Mouse (Mus musculus): ENCODE results near the gene Numa1. TPM values are rescaled to one million over a fixed set of nuclear protein-coding genes. Genes with fewer than 3 reads are reported as not detected.

The Numa1 gene
- 50.0 and 50.8 TPM in 2 replicates for polyA plus RNA-seq (2014; fragmentation: Nextera tagmentation; extraction: Ambion mirVana)

DNA sequence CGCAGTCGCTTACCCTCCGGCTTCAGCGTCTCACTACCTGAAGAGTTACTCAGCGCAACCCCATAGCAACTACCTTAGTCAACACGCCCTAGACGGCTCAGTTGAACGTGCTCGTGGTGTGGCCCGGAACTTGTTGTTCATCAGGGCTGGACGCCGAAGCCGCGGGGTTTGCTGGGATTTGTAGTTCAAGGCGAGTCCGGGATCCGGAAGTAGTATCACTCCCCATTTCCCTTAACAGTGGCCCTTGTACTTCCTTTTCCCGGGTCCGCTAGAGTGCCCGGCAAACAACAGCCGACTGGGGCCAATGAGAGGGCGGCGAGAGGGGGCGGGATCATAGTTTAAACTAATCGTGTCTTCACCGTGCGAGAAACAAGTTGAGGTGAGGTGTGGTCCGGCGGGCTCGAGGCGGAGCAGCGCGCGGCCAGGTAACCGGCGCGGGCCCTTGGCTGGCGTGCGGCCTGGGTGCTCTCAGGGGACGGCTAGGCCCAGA lies at the start of gene Numa1, which contains the start of gene Lrrc51:
Gene Numa1, plus strand, starts transcription at position 361 of the 490 bp plus-strand sequence.
Gene Lrrc51, minus strand, starts transcription at position 145 of the 490 bp plus-strand sequence.
- no peaks in the 10 kb centered on the region for H3K27me3 ChIP-seq (ENCODE audit: control insufficient read depth, insufficient read depth, low read length)
- H3K9ac ChIP-seq, result peak within 1 kb of the TSS; percentile 77
- H3K4me2 ChIP-seq (replicated peaks), result peak within 1 kb of the TSS; percentile 66
- no peaks in the 10 kb centered on the region for H3K36me3 ChIP-seq (replicated peaks; ENCODE audit: control insufficient read depth, insufficient read depth)
- DNase-seq (ENCODE audit: low spot score) (peak; percentile 95), ATAC-seq (ENCODE audit: low FRiP score) (peak; percentile 99)
- no peaks in the 10 kb centered on the region for H3K9me3 ChIP-seq (ENCODE audit: control insufficient read depth, low read length)
- peak within 1 kb of the TSS; percentile 89 for H3K4me3 ChIP-seq (replicated peaks; ENCODE audit: low read length)
- peak within 1 kb of the TSS; percentile 69; the same call in 1 of the 2 replicates for H3K27ac ChIP-seq
- WGBS, result under 1% methylated on average over 40 of the region's 40 CpGs
- peaks cover 13% of the 10 kb centered on the region; the same call in 1 of the 2 replicates for H3K4me1 ChIP-seq (replicated peaks; ENCODE audit: control insufficient read depth, insufficient read depth, low read length)

- Histone ChIP-seq H3K9ac (no peak overlapping the region), H3K9me3 (ENCODE audit: control insufficient read depth, low read length) (no peaks in the 10 kb centered on the region), H3K4me3 (replicated peaks; ENCODE audit: low read length) (no peak overlapping the region), H3K27me3 (ENCODE audit: control insufficient read depth, insufficient read depth, low read length) (no peaks in the 10 kb centered on the region), H3K27ac (no peak overlapping the region), H3K4me2 (replicated peaks) (no peak overlapping the region), H3K36me3 (replicated peaks; ENCODE audit: control insufficient read depth, insufficient read depth) (no peaks in the 10 kb centered on the region), H3K4me1 (replicated peaks; ENCODE audit: control insufficient read depth, insufficient read depth, low read length) (no peaks in the 10 kb centered on the region)
- DNase-seq (ENCODE audit: low spot score) (no peak), ATAC-seq (ENCODE audit: low FRiP score) (no peak)
- 93% methylated on average over 4 of the region's 4 CpGs for WGBS
Measured at GRCm38 (mm10) chr7:101884160-101884559, 49.8 kb upstream of the Numa1 start.

- 87% methylated on average over 6 of the region's 6 CpGs for WGBS
- H3K9me3 ChIP-seq (ENCODE audit: control insufficient read depth, low read length), result no peaks in the 10 kb centered on the region
- no peaks in the 10 kb centered on the region for H3K36me3 ChIP-seq (replicated peaks; ENCODE audit: control insufficient read depth, insufficient read depth)
- ATAC-seq (ENCODE audit: low FRiP score) (no peak), DNase-seq (ENCODE audit: low spot score) (no peak)
- no peaks in the 10 kb centered on the region for H3K4me1 ChIP-seq (replicated peaks; ENCODE audit: control insufficient read depth, insufficient read depth, low read length)
- H3K27ac ChIP-seq, result no peak overlapping the region
- H3K27me3 ChIP-seq (ENCODE audit: control insufficient read depth, insufficient read depth, low read length), result no peaks in the 10 kb centered on the region
- no peak overlapping the region for H3K4me2 ChIP-seq (replicated peaks)
- H3K4me3 ChIP-seq (replicated peaks; ENCODE audit: low read length), result no peak overlapping the region
- no peak overlapping the region for H3K9ac ChIP-seq
Measured at GRCm38 (mm10) chr7:101886274-101886673, 47.6 kb upstream of the Numa1 start.

GRCm38 (mm10) chr7:101888460-101888859 lies 45.5 kb upstream of the Numa1 start:
- no peak overlapping the region for H3K9ac ChIP-seq
- H3K4me2 ChIP-seq (replicated peaks), result no peak overlapping the region
- no peaks in the 10 kb centered on the region for H3K9me3 ChIP-seq (ENCODE audit: control insufficient read depth, low read length)
- no peak for DNase-seq (ENCODE audit: low spot score)
- 86% methylated on average over 4 of the region's 4 CpGs for WGBS
- H3K4me3 ChIP-seq (replicated peaks; ENCODE audit: low read length), result no peak overlapping the region
- H3K27me3 ChIP-seq (ENCODE audit: control insufficient read depth, insufficient read depth, low read length), result no peaks in the 10 kb centered on the region
- H3K4me1 ChIP-seq (replicated peaks; ENCODE audit: control insufficient read depth, insufficient read depth, low read length), result no peaks in the 10 kb centered on the region
- no peak overlapping the region for H3K27ac ChIP-seq
- no peaks in the 10 kb centered on the region for H3K36me3 ChIP-seq (replicated peaks; ENCODE audit: control insufficient read depth, insufficient read depth)
- ATAC-seq (ENCODE audit: low FRiP score), result no peak

GRCm38 (mm10) chr7:101895695-101896094 lies 38.2 kb upstream of the Numa1 start:
- Histone ChIP-seq H3K4me3 (replicated peaks; ENCODE audit: low read length) (peak overlapping the region; percentile 48), H3K27me3 (ENCODE audit: control insufficient read depth, insufficient read depth, low read length) (no peaks in the 10 kb centered on the region), H3K9me3 (ENCODE audit: control insufficient read depth, low read length) (no peaks in the 10 kb centered on the region), H3K4me1 (replicated peaks; ENCODE audit: control insufficient read depth, insufficient read depth, low read length) (peaks cover 14% of the 10 kb centered on the region), H3K4me2 (replicated peaks) (peak overlapping the region; percentile 63), H3K9ac (peak overlapping the region; percentile 67), H3K36me3 (replicated peaks; ENCODE audit: control insufficient read depth, insufficient read depth) (no peaks in the 10 kb centered on the region), H3K27ac (peak overlapping the region; percentile 87)
- ATAC-seq (ENCODE audit: low FRiP score) (no peak; the same call in 1 of the 2 replicates), DNase-seq (ENCODE audit: low spot score) (no peak)
- 39% methylated on average over 9 of the region's 9 CpGs for WGBS

- Histone ChIP-seq H3K9me3 (ENCODE audit: control insufficient read depth, low read length) (no peaks in the 10 kb centered on the region), H3K27me3 (ENCODE audit: control insufficient read depth, insufficient read depth, low read length) (no peaks in the 10 kb centered on the region), H3K4me3 (replicated peaks; ENCODE audit: low read length) (peak overlapping the region; percentile 48), H3K4me2 (replicated peaks) (peak overlapping the region; percentile 63), H3K27ac (peak overlapping the region; percentile 87), H3K4me1 (replicated peaks; ENCODE audit: control insufficient read depth, insufficient read depth, low read length) (peaks cover 14% of the 10 kb centered on the region), H3K9ac (peak overlapping the region; percentile 67), H3K36me3 (replicated peaks; ENCODE audit: control insufficient read depth, insufficient read depth) (no peaks in the 10 kb centered on the region)
- under 1% methylated on average over 57 of the region's 57 CpGs for WGBS
- DNase-seq (ENCODE audit: low spot score), result peak; percentile 98
- peak; percentile 98 for ATAC-seq (ENCODE audit: low FRiP score)
Measured at GRCm38 (mm10) chr7:101896104-101897066, 37.5 kb upstream of the Numa1 start.

DNA sequence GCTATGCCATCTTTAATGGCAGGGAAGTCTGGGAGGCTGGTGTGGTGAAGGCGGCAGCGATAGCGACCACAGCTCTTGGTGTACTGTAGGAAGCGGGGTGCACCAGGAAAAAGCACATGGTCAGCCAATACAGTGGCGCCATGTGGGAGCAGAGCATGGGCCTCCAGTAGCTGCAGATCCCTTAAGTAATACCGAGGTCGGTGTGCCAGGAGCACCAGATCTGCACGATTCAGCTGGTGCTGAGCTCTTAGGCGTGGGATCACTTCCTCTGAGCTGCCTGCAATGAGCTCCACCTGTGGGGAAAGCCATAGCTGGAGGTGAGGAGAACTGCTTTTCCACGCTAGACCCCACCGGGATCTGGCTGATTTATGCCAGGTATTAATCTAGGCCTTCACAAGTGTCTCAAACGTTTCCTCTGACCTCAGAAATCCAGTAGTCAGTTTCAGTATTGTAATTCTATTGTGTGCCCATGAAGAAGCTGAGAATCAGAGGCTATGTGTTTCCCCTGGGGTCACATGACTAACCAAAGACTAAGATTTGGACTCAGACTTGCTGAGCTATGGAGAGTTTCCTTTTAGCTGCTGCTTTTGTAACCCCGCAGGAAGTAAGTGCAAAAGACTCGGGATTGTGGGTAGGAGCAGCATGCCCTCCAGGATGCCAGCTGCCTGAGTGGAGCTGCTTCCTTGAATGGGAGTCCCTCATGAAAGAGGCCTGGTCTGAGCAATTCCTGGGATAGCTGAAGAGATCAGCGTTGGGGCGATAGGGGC lies 33.4 kb upstream of the Numa1 start:
- no peak overlapping the region for H3K4me2 ChIP-seq (replicated peaks)
- 94% methylated on average over 16 of the region's 16 CpGs for WGBS
- H3K9me3 ChIP-seq (ENCODE audit: control insufficient read depth, low read length), result no peaks in the 10 kb centered on the region
- no peak for DNase-seq (ENCODE audit: low spot score)
- H3K4me1 ChIP-seq (replicated peaks; ENCODE audit: control insufficient read depth, insufficient read depth, low read length), result peaks cover 14% of the 10 kb centered on the region
- no peak overlapping the region for H3K27ac ChIP-seq
- ATAC-seq (ENCODE audit: low FRiP score), result no peak
- H3K36me3 ChIP-seq (replicated peaks; ENCODE audit: control insufficient read depth, insufficient read depth), result no peaks in the 10 kb centered on the region
- H3K4me3 ChIP-seq (replicated peaks; ENCODE audit: low read length), result no peak overlapping the region
- no peaks in the 10 kb centered on the region for H3K27me3 ChIP-seq (ENCODE audit: control insufficient read depth, insufficient read depth, low read length)
- no peak overlapping the region for H3K9ac ChIP-seq

- ATAC-seq (ENCODE audit: low FRiP score), result no peak
- WGBS, result 95% methylated on average over 10 of the region's 10 CpGs
Measured at GRCm38 (mm10) chr7:101901969-101902368, 31.9 kb upstream of the Numa1 start.

DNA sequence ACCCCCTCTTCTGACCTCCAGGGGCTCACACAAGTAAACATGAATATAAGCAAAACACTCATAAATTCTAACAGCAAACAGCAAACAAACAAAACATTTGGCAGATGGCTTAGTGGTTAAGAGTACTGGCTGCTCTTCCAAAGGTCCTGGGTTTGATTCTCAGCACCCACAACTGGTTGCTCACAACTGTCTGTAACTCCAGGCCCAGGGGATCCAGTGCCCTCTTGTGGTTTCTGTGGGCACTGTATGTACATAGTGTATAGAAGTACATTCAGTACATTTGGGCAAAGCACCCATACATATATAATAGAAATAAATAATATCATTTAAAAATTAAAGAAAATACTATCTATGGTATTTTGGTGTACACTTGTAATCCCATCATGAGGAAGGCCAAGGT lies 31.1 kb upstream of the Numa1 start:
- Histone ChIP-seq H3K27ac (no peak overlapping the region), H3K9me3 (ENCODE audit: control insufficient read depth, low read length) (no peaks in the 10 kb centered on the region), H3K27me3 (ENCODE audit: control insufficient read depth, insufficient read depth, low read length) (no peaks in the 10 kb centered on the region), H3K36me3 (replicated peaks; ENCODE audit: control insufficient read depth, insufficient read depth) (no peaks in the 10 kb centered on the region), H3K4me1 (replicated peaks; ENCODE audit: control insufficient read depth, insufficient read depth, low read length) (peaks cover 18% of the 10 kb centered on the region), H3K4me3 (replicated peaks; ENCODE audit: low read length) (no peak overlapping the region), H3K9ac (no peak overlapping the region), H3K4me2 (replicated peaks) (no peak overlapping the region)
- DNase-seq (ENCODE audit: low spot score) (no peak), ATAC-seq (ENCODE audit: low FRiP score) (no peak)

More at GRCm38 (mm10) chr7:101901969-101902368, 31.9 kb upstream of the Numa1 start:
- Histone ChIP-seq H3K27me3 (ENCODE audit: control insufficient read depth, insufficient read depth, low read length) (no peaks in the 10 kb centered on the region), H3K9me3 (ENCODE audit: control insufficient read depth, low read length) (no peaks in the 10 kb centered on the region), H3K4me1 (replicated peaks; ENCODE audit: control insufficient read depth, insufficient read depth, low read length) (peaks cover 21% of the 10 kb centered on the region), H3K4me3 (replicated peaks; ENCODE audit: low read length) (no peak overlapping the region), H3K9ac (no peak overlapping the region), H3K27ac (no peak overlapping the region), H3K36me3 (replicated peaks; ENCODE audit: control insufficient read depth, insufficient read depth) (no peaks in the 10 kb centered on the region), H3K4me2 (replicated peaks) (no peak overlapping the region)
- no peak for DNase-seq (ENCODE audit: low spot score)

All from hindbrain, embryonic 14.5 days (tissue).